Mouse (Mus musculus) adrenal gland, postnatal 14 days (tissue): ENCODE results near the gene Podxl2. TPM values are rescaled to one million over a fixed set of nuclear protein-coding genes. Genes with fewer than 3 reads are reported as not detected.

Experiments used
- DNase-seq: peaks from one replicate; pipeline ENCODE4 v3.0.0; 2021; ENCODE audit warnings: mixed read lengths
- total RNA-seq: library from RNA; stranded (reverse); gene quantifications from 2 replicates; pipeline ENCODE4 v1.2.3, GENCODE M21; 2021

Podxl2 gene
- total RNA-seq, 1 experiment from 2014 or later = 24.4 TPM

- DNase-seq = peak; percentile 14
Measured at GRCm38 (mm10) chr6:88800735-88801134, 74.1 kb downstream of the Podxl2 start.

- no peak for DNase-seq
Measured at GRCm38 (mm10) chr6:88800191-88800590, 74.7 kb downstream of the Podxl2 start.

GRCm38 (mm10) chr6:88794561-88794971 lies 80.3 kb downstream of the Podxl2 start:
- peak; percentile 60 for DNase-seq

GRCm38 (mm10) chr6:88793872-88794271 lies 81.0 kb downstream of the Podxl2 start:
- DNase-seq = no peak

GRCm38 (mm10) chr6:88793243-88793642 lies 81.6 kb downstream of the Podxl2 start:
- peak; percentile 68 for DNase-seq

Other genes with a start within 250 kb of the Podxl2 start
- gene Kbtbd12, start 237.1 kb downstream of the Podxl2 start, total RNA-seq = 0.52 and 0.86 TPM in 2 replicates
- gene Mgll, start 150.6 kb downstream of the Podxl2 start, total RNA-seq = 232 and 279 TPM in 2 replicates
- 22.7 and 30.5 TPM in 2 replicates for gene Abtb1, start 33.1 kb downstream of the Podxl2 start, total RNA-seq
- 53.9 and 60.2 TPM in 2 replicates for gene Mcm2, start 23.7 kb upstream of the Podxl2 start, total RNA-seq
- gene Tpra1, start 27.2 kb upstream of the Podxl2 start, total RNA-seq = 73.2 and 73.8 TPM in 2 replicates